Mouse (Mus musculus) G1E (cell line): ENCODE data around the gene Phykpl.
A peak's percentile ranks its signal among the peaks of the same experiment; 100 is the strongest.

Source experiments
- CTCF ChIP-seq: IDR thresholded peaks from 2 replicates; pipeline ENCODE4 v1.5.1; 2012; ENCODE audit warnings: low read depth, low read length, inconsistent platforms, mixed read lengths
- GATA1 ChIP-seq: IDR thresholded peaks from 2 replicates; pipeline ENCODE4 v1.6.1; 2012; ENCODE audit warnings: borderline replicate concordance, low read length, inconsistent platforms, mixed read lengths
- GATA2 ChIP-seq: IDR thresholded peaks from 2 replicates; pipeline ENCODE4 v1.6.1; 2012; ENCODE audit warnings: low read depth, low read length, inconsistent platforms, borderline replicate concordance
- POLR2AphosphoS5 ChIP-seq: IDR thresholded peaks from 2 replicates; pipeline ENCODE4 v1.6.1; 2012; ENCODE audit warnings: low read depth, low read length, inconsistent platforms; ENCODE audit not compliant: insufficient replicate concordance
- TAL1 ChIP-seq: conservative IDR thresholded peaks from 2 replicates; pipeline ENCODE4 v1.6.1; 2012; ENCODE audit warnings: low read depth, low read length, inconsistent platforms, mixed read lengths

GRCm38 (mm10) chr11:51582713-51583112 lies 1.8 kb upstream of the Phykpl start:
- TF ChIP-seq CTCF = peak; percentile 39; the same call in 1 of the 2 replicates
- no peak for TF ChIP-seq GATA1
- no peak for TF ChIP-seq TAL1
- TF ChIP-seq POLR2AphosphoS5 = no peak
- no peak for TF ChIP-seq GATA2
